Mouse (Mus musculus) heart, embryonic 10.5 days (tissue): ENCODE measurements around the gene Vwa8. TPM values are rescaled to one million over a fixed set of nuclear protein-coding genes. Genes with fewer than 3 reads are reported as not detected.

Experiments used
- DNase-seq: peaks from one replicate; pipeline ENCODE4 v3.0.0-alpha.2; 2017; ENCODE audit warnings: low spot score
- H3K27ac ChIP-seq: fragments of 300-500 bp; sonication (generic); 2 replicates; pipeline ENCODE4 v1.5.1; 2016; ENCODE audit warnings: mild to moderate bottlenecking
- H3K27me3 ChIP-seq: fragments of 300-500 bp; sonication (generic); 2 replicates; pipeline ENCODE4 v1.6.1; 2016; ENCODE audit warnings: mild to moderate bottlenecking; ENCODE audit not compliant: poor library complexity, insufficient read depth, severe bottlenecking
- H3K36me3 ChIP-seq: fragments of 300-500 bp; sonication (generic); 2 replicates; pipeline ENCODE4 v1.6.1; 2016; ENCODE audit warnings: mild to moderate bottlenecking, moderate library complexity
- H3K4me1 ChIP-seq: fragments of 300-500 bp; sonication (generic); 2 replicates; pipeline ENCODE4 v1.6.1; 2016; ENCODE audit warnings: mild to moderate bottlenecking
- H3K4me3 ChIP-seq: fragments of 300-500 bp; sonication (generic); 2 replicates; pipeline ENCODE4 v1.5.1; 2016; ENCODE audit warnings: mild to moderate bottlenecking, moderate library complexity
- H3K9me3 ChIP-seq: fragments of 300-500 bp; sonication (generic); 2 replicates; pipeline ENCODE4 v1.6.1; 2016; ENCODE audit warnings: mild to moderate bottlenecking, moderate library complexity
- WGBS: fragments of 180-500 bp; shearing (Covaris S2); methylation state at CpG from one replicate; pipeline ENCODE4 v1.1.7; 2016; 5-methylcytosine and 5-hydroxymethylcytosine counted together
- polyA plus RNA-seq: library from polyadenylated mRNA; unstranded; fragments of >200 nt; fragmentation: Nextera tagmentation; extraction: Ambion mirVana; gene quantifications from 2 replicates; pipeline ENCODE4 v1.2.1, GENCODE M21; 2016

Gene Vwa8
- polyA plus RNA-seq, 1 experiment from 2014 or later = 12.1 TPM

GRCm38 (mm10) chr14:79214129-79214528, 365.3 kb downstream of the Vwa8 start:
- no peak for DNase-seq
- Histone ChIP-seq H3K27me3 (peaks cover 5% of the 10 kb centered on the region; the same call in 1 of the 2 replicates), H3K4me3 (no peak overlapping the region), H3K36me3 (no peaks in the 10 kb centered on the region), H3K4me1 (0 out of 2 replicates have a peak, but pooled peaks cover 13% of the 10 kb centered on the region), H3K9me3 (no peaks in the 10 kb centered on the region), H3K27ac (no peak overlapping the region)
- 85% methylated on average over 6 of the region's 6 CpGs for WGBS

GRCm38 (mm10) chr14:79214660-79215249, 365.9 kb downstream of the Vwa8 start:
- Histone ChIP-seq H3K27me3 (peaks cover 11% of the 10 kb centered on the region; the same call in 1 of the 2 replicates), H3K27ac (no peak overlapping the region; the same call in 1 of the 2 replicates), H3K4me1 (0 out of 2 replicates have a peak, but pooled peaks cover 12% of the 10 kb centered on the region), H3K4me3 (no peak overlapping the region), H3K9me3 (no peaks in the 10 kb centered on the region), H3K36me3 (no peaks in the 10 kb centered on the region)
- WGBS = 63% methylated on average over 8 of the region's 8 CpGs
- no peak for DNase-seq

- 0 out of 2 replicates have a peak, but pooled peaks cover 9% of the 10 kb centered on the region for H3K4me1 ChIP-seq
- no peaks in the 10 kb centered on the region for H3K9me3 ChIP-seq
- 79% methylated on average over 2 of the region's 2 CpGs for WGBS
These were observed 367.5 kb downstream of the Vwa8 start for GRCm38 (mm10) chr14:79216366-79216765.

GRCm38 (mm10) chr14:79223431-79224036, 374.7 kb downstream of the Vwa8 start:
- peaks cover 50% of the 10 kb centered on the region for H3K27me3 ChIP-seq
- H3K36me3 ChIP-seq = no peaks in the 10 kb centered on the region
- H3K4me3 ChIP-seq = no peak overlapping the region
- no peaks in the 10 kb centered on the region for H3K9me3 ChIP-seq
- H3K27ac ChIP-seq = no peak overlapping the region
- H3K4me1 ChIP-seq = peaks cover 30% of the 10 kb centered on the region
- 86% methylated on average over 12 of the region's 12 CpGs for WGBS
- no peak for DNase-seq

More at GRCm38 (mm10) chr14:79216366-79216765, 367.5 kb downstream of the Vwa8 start:
- Histone ChIP-seq H3K36me3 (no peaks in the 10 kb centered on the region), H3K27ac (no peak overlapping the region), H3K4me3 (no peak overlapping the region), H3K27me3 (peaks cover 14% of the 10 kb centered on the region; the same call in 1 of the 2 replicates)
- no peak for DNase-seq

GRCm38 (mm10) chr14:79225458-79225857, 376.6 kb downstream of the Vwa8 start:
- WGBS = 27% methylated on average over 8 of the region's 8 CpGs
- Histone ChIP-seq H3K27ac (peak overlapping the region; percentile 65), H3K36me3 (no peaks in the 10 kb centered on the region), H3K4me1 (peaks cover 30% of the 10 kb centered on the region), H3K27me3 (peaks cover 44% of the 10 kb centered on the region), H3K4me3 (peak overlapping the region; percentile 16; the same call in 1 of the 2 replicates), H3K9me3 (no peaks in the 10 kb centered on the region)
- peak; percentile 93 for DNase-seq

GRCm38 (mm10) chr14:79226056-79226455, 377.2 kb downstream of the Vwa8 start:
- H3K36me3 ChIP-seq = no peaks in the 10 kb centered on the region
- no peak for DNase-seq
- 49% methylated on average over 9 of the region's 9 CpGs for WGBS
- peaks cover 30% of the 10 kb centered on the region for H3K4me1 ChIP-seq
- no peaks in the 10 kb centered on the region for H3K9me3 ChIP-seq
- H3K27ac ChIP-seq = peak overlapping the region; percentile 65
- H3K27me3 ChIP-seq = peaks cover 49% of the 10 kb centered on the region
- H3K4me3 ChIP-seq = peak overlapping the region; percentile 16; the same call in 1 of the 2 replicates

- H3K4me1 ChIP-seq = peaks cover 30% of the 10 kb centered on the region
- DNase-seq = peak; percentile 59
- 85% methylated on average over 6 of the region's 6 CpGs for WGBS
These were observed 377.9 kb downstream of the Vwa8 start for GRCm38 (mm10) chr14:79226741-79227140.

GRCm38 (mm10) chr14:79227955-79228354, 379.1 kb downstream of the Vwa8 start:
- Histone ChIP-seq H3K27me3 (peaks cover 66% of the 10 kb centered on the region), H3K4me1 (peaks cover 27% of the 10 kb centered on the region), H3K9me3 (no peaks in the 10 kb centered on the region), H3K4me3 (no peak overlapping the region), H3K36me3 (no peaks in the 10 kb centered on the region), H3K27ac (no peak overlapping the region)
- DNase-seq = no peak
- 59% methylated on average over 4 of the region's 4 CpGs for WGBS

More at GRCm38 (mm10) chr14:79226741-79227140, 377.9 kb downstream of the Vwa8 start:
- Histone ChIP-seq H3K27ac (no peak overlapping the region), H3K36me3 (no peaks in the 10 kb centered on the region), H3K4me3 (no peak overlapping the region), H3K9me3 (no peaks in the 10 kb centered on the region), H3K27me3 (peaks cover 54% of the 10 kb centered on the region)

- no peak for DNase-seq
- peaks cover 5% of the 10 kb centered on the region; the same call in 1 of the 2 replicates for H3K4me1 ChIP-seq
- peaks cover 55% of the 10 kb centered on the region for H3K27me3 ChIP-seq
- no peaks in the 10 kb centered on the region for H3K36me3 ChIP-seq
- no peak overlapping the region for H3K4me3 ChIP-seq
- no peak overlapping the region for H3K27ac ChIP-seq
- WGBS = 91% methylated on average over 4 of the region's 4 CpGs
- no peaks in the 10 kb centered on the region for H3K9me3 ChIP-seq
These were observed 382.8 kb downstream of the Vwa8 start for GRCm38 (mm10) chr14:79231677-79232076.

GRCm38 (mm10) chr14:79233697-79234096, 384.8 kb downstream of the Vwa8 start:
- WGBS = 73% methylated on average over 5 of the region's 5 CpGs
- H3K4me3 ChIP-seq = no peak overlapping the region
- peaks cover 37% of the 10 kb centered on the region for H3K27me3 ChIP-seq
- 0 out of 2 replicates have a peak, but pooled peaks cover 10% of the 10 kb centered on the region for H3K4me1 ChIP-seq
- no peaks in the 10 kb centered on the region for H3K9me3 ChIP-seq
- H3K36me3 ChIP-seq = no peaks in the 10 kb centered on the region
- no peak for DNase-seq
- H3K27ac ChIP-seq = no peak overlapping the region

- no peak for DNase-seq
- no peak overlapping the region for H3K27ac ChIP-seq
- H3K4me3 ChIP-seq = no peak overlapping the region
- H3K4me1 ChIP-seq = peaks cover 18% of the 10 kb centered on the region; the same call in 1 of the 2 replicates
- H3K27me3 ChIP-seq = peaks cover 31% of the 10 kb centered on the region
- H3K9me3 ChIP-seq = no peaks in the 10 kb centered on the region
- WGBS = 94% methylated on average over 2 of the region's 2 CpGs
- H3K36me3 ChIP-seq = no peaks in the 10 kb centered on the region
These were observed 385.7 kb downstream of the Vwa8 start for GRCm38 (mm10) chr14:79234513-79234912.

- Histone ChIP-seq H3K4me3 (no peak overlapping the region), H3K9me3 (no peaks in the 10 kb centered on the region), H3K36me3 (no peaks in the 10 kb centered on the region), H3K27me3 (peaks cover 31% of the 10 kb centered on the region), H3K4me1 (peaks cover 20% of the 10 kb centered on the region; the same call in 1 of the 2 replicates), H3K27ac (no peak overlapping the region)
- no peak for DNase-seq
- 69% methylated on average over 5 of the region's 5 CpGs for WGBS
These were observed 386.3 kb downstream of the Vwa8 start for GRCm38 (mm10) chr14:79235157-79235556.

GRCm38 (mm10) chr14:79236261-79236660, 387.4 kb downstream of the Vwa8 start:
- DNase-seq = no peak
- H3K27me3 ChIP-seq = peaks cover 26% of the 10 kb centered on the region
- H3K36me3 ChIP-seq = 0 out of 2 replicates have a peak, but pooled peaks cover 2% of the 10 kb centered on the region
- no peaks in the 10 kb centered on the region for H3K9me3 ChIP-seq
- 86% methylated on average over 6 of the region's 6 CpGs for WGBS
- H3K4me1 ChIP-seq = peaks cover 23% of the 10 kb centered on the region
- H3K27ac ChIP-seq = no peak overlapping the region; the same call in 1 of the 2 replicates
- H3K4me3 ChIP-seq = no peak overlapping the region
